Mouse (Mus musculus) lung, postnatal 0 days (tissue): ENCODE measurements around the gene Cxcl9. TPM values are rescaled to one million over a fixed set of nuclear protein-coding genes. Genes with fewer than 3 reads are reported as not detected.

Experiments
- ATAC-seq: fragments of 200-750 bp; cut with Nextera tagmentation; 2 replicates; pipeline ENCODE4 v1.8.0; 2017; ENCODE audit warnings: moderate library complexity
- DNase-seq: peaks from one replicate; pipeline ENCODE4 v3.0.0-alpha.2; 2016; ENCODE audit warnings: low spot score
- H3K27ac ChIP-seq: fragments of 300-500 bp; sonication (generic); 2 replicates; pipeline ENCODE4 v1.5.1; 2014; ENCODE audit warnings: antibody characterized with exemption, mild to moderate bottlenecking, low read length, mixed read lengths
- H3K27me3 ChIP-seq: fragments of 300-500 bp; sonication (generic); replicated peaks from 2 replicates; pipeline ENCODE4 v1.6.1; 2014; ENCODE audit warnings: low read length, mixed read lengths; ENCODE audit not compliant: insufficient read depth
- H3K36me3 ChIP-seq: fragments of 300-500 bp; sonication (generic); 2 replicates; pipeline ENCODE4 v1.6.1; 2014; ENCODE audit warnings: low read length, mixed read lengths; ENCODE audit not compliant: insufficient read depth
- H3K4me1 ChIP-seq: fragments of 300-500 bp; sonication (generic); 2 replicates; pipeline ENCODE4 v1.6.1; 2014; ENCODE audit warnings: antibody characterized with exemption, low read depth, low read length, mixed read lengths; ENCODE audit not compliant: insufficient read depth
- H3K4me2 ChIP-seq: fragments of 300-500 bp; sonication (generic); replicated peaks from 2 replicates; pipeline ENCODE4 v1.6.1; 2014; ENCODE audit warnings: low read depth, mild to moderate bottlenecking, low read length, moderate library complexity, mixed read lengths
- H3K4me3 ChIP-seq: fragments of 300-500 bp; sonication (generic); 2 replicates; pipeline ENCODE4 v1.5.1; 2014; ENCODE audit warnings: low read depth, low read length
- H3K9ac ChIP-seq: fragments of 300-500 bp; sonication (generic); replicated peaks from 2 replicates; pipeline ENCODE4 v1.6.1; 2014; ENCODE audit warnings: low read depth, mild to moderate bottlenecking
- H3K9me3 ChIP-seq: fragments of 300-500 bp; sonication (generic); 2 replicates; pipeline ENCODE4 v1.6.1; 2016; ENCODE audit warnings: low read length, mixed read lengths
- CTCF ChIP-seq: IDR thresholded peaks from 2 replicates; pipeline ENCODE4 v1.5.1; 2016; ENCODE audit warnings: antibody characterized with exemption, mild to moderate bottlenecking
- EP300 ChIP-seq: IDR thresholded peaks from 2 replicates; pipeline ENCODE4 v1.6.1; 2016; ENCODE audit warnings: antibody characterized with exemption, mild to moderate bottlenecking, control low read depth
- WGBS: fragments of 180-500 bp; shearing (Covaris S2); extraction: QIAGEN DNeasy Blood & Tissue Kit; methylation state at CpG from one replicate; pipeline ENCODE4 v1.1.7; 2014; 5-methylcytosine and 5-hydroxymethylcytosine counted together
- polyA plus RNA-seq: library from polyadenylated mRNA; unstranded; fragments of >200 nt; fragmentation: Nextera tagmentation; extraction: Ambion mirVana; gene quantifications from 2 replicates; pipeline ENCODE4 v1.2.1, GENCODE M21; 2015

Cxcl9 gene
- polyA plus RNA-seq, 1 experiment from 2014 or later, result not detected

GRCm38 (mm10) chr5:92370891-92371290 is 43.0 kb upstream of the Cxcl9 start:
- Histone ChIP-seq H3K36me3 (no peaks in the 10 kb centered on the region), H3K9ac (no peak overlapping the region), H3K27me3 (no peaks in the 10 kb centered on the region), H3K9me3 (no peaks in the 10 kb centered on the region), H3K4me3 (no peak overlapping the region), H3K4me1 (no peaks in the 10 kb centered on the region), H3K27ac (no peak overlapping the region), H3K4me2 (no peak overlapping the region)
- DNase-seq, result no peak
- 87% methylated on average over 6 of the region's 6 CpGs for WGBS
- ATAC-seq, result no peak
- no peak for TF ChIP-seq CTCF
- TF ChIP-seq EP300, result no peak

GRCm38 (mm10) chr5:92370392-92370791 is 42.5 kb upstream of the Cxcl9 start:
- H3K9me3 ChIP-seq, result no peaks in the 10 kb centered on the region
- H3K4me1 ChIP-seq, result no peaks in the 10 kb centered on the region
- H3K27ac ChIP-seq, result no peak overlapping the region
- DNase-seq (no peak), ATAC-seq (no peak)
- TF ChIP-seq CTCF, result no peak
- TF ChIP-seq EP300, result no peak
- no peak overlapping the region for H3K9ac ChIP-seq
- H3K27me3 ChIP-seq, result no peaks in the 10 kb centered on the region
- H3K36me3 ChIP-seq, result no peaks in the 10 kb centered on the region
- WGBS, result 60% methylated on average over 6 of the region's 6 CpGs
- H3K4me2 ChIP-seq, result no peak overlapping the region
- no peak overlapping the region for H3K4me3 ChIP-seq

GRCm38 (mm10) chr5:92369151-92369994 is 41.5 kb upstream of the Cxcl9 start:
- ATAC-seq (peak; percentile 94), DNase-seq (peak; percentile 67)
- H3K9ac ChIP-seq, result no peak overlapping the region
- H3K9me3 ChIP-seq, result no peaks in the 10 kb centered on the region
- no peak overlapping the region for H3K27ac ChIP-seq
- H3K27me3 ChIP-seq, result no peaks in the 10 kb centered on the region
- TF ChIP-seq CTCF (peak; percentile 41), EP300 (no peak)
- H3K36me3 ChIP-seq, result no peaks in the 10 kb centered on the region
- H3K4me3 ChIP-seq, result no peak overlapping the region
- no peak overlapping the region for H3K4me2 ChIP-seq
- WGBS, result 53% methylated on average over 13 of the region's 13 CpGs
- H3K4me1 ChIP-seq, result no peaks in the 10 kb centered on the region

- H3K9ac ChIP-seq, result no peak overlapping the region
Observed at GRCm38 (mm10) chr5:92368392-92368791, 40.5 kb upstream of the Cxcl9 start.

GRCm38 (mm10) chr5:92366565-92366964 is 38.7 kb upstream of the Cxcl9 start:
- H3K9me3 ChIP-seq, result no peaks in the 10 kb centered on the region
- H3K4me2 ChIP-seq, result no peak overlapping the region
- no peak overlapping the region for H3K27ac ChIP-seq
- H3K9ac ChIP-seq, result no peak overlapping the region
- H3K4me3 ChIP-seq, result no peak overlapping the region
- no peaks in the 10 kb centered on the region for H3K4me1 ChIP-seq
- no peak for TF ChIP-seq EP300
- TF ChIP-seq CTCF, result no peak
- DNase-seq (no peak), ATAC-seq (no peak)
- H3K36me3 ChIP-seq, result no peaks in the 10 kb centered on the region
- 45% methylated on average over 6 of the region's 6 CpGs for WGBS
- no peaks in the 10 kb centered on the region for H3K27me3 ChIP-seq

More at GRCm38 (mm10) chr5:92368392-92368791, 40.5 kb upstream of the Cxcl9 start:
- Histone ChIP-seq H3K4me3 (no peak overlapping the region), H3K27ac (no peak overlapping the region), H3K36me3 (no peaks in the 10 kb centered on the region), H3K27me3 (no peaks in the 10 kb centered on the region), H3K9me3 (no peaks in the 10 kb centered on the region), H3K4me1 (no peaks in the 10 kb centered on the region), H3K4me2 (no peak overlapping the region)
- TF ChIP-seq CTCF, result no peak
- TF ChIP-seq EP300, result no peak
- ATAC-seq (peak; percentile 40), DNase-seq (peak; percentile 69)
- WGBS, result 47% methylated on average over 10 of the region's 10 CpGs

GRCm38 (mm10) chr5:92365146-92365705 is 37.3 kb upstream of the Cxcl9 start:
- Histone ChIP-seq H3K4me2 (no peak overlapping the region), H3K4me1 (no peaks in the 10 kb centered on the region), H3K27me3 (no peaks in the 10 kb centered on the region), H3K27ac (no peak overlapping the region), H3K9me3 (no peaks in the 10 kb centered on the region), H3K9ac (no peak overlapping the region), H3K36me3 (no peaks in the 10 kb centered on the region), H3K4me3 (no peak overlapping the region)
- 72% methylated on average over 11 of the region's 11 CpGs for WGBS
- ATAC-seq (no peak), DNase-seq (no peak)
- TF ChIP-seq EP300 (no peak), CTCF (no peak)
